Mouse (Mus musculus): ENCODE measurements around the gene Ceacam16. TPM values are rescaled to one million over a fixed set of nuclear protein-coding genes. Genes with fewer than 3 reads are reported as not detected.

Gene Ceacam16
- 0.09 TPM in 1 of 2 replicates, not detected in the other for polyA plus RNA-seq (2021; fragmentation: Nextera tagmentation)
- long read RNA-seq, experiment 1 = 0 reads
- long read RNA-seq, experiment 2 = 0 reads

GRCm38 (mm10) chr7:19861199-19861598 is at the start of gene Ceacam16:
Ceacam16 (minus strand) TSS chr7:19861299.

GRCm38 (mm10) chr7:19887849-19888248 is 26.8 kb upstream of the Ceacam16 start, which contains the start of gene Ceacam19:
Ceacam19 (minus strand) TSS chr7:19887965.

DNA sequence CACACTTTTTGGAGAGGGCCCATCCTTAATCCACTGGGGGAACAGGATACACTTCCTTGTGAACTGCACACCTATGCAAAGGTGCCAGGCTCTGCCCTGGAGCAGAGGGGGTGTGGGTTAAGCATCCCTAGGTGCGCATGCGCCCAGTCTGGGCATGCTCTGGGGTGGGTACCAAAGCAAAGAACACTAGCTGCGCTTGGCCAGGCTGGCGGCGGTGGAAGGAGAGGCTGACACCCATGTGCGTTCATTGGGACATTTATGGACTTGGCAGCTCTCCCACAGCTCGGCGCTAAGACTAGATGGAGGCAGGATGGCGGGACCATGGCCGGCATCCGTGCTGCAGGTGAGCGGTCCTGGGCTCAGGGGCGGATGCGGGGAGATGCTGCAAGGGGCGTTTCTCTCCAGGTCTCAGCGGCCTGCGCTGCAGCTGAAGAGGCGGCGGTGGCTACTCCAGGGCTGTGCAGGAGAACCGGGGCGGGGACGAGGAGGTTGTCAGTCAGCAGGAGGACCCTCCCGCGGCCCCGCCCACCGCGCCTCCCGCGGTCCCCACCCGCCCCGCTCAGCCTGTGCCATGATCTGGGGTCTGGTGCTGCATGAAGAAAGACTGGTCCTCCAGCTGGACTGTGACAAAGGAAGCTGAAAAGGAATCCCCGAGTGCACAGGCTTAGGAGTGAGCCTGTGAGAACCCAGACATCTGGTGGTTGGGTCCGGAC is 9.1 kb downstream of the Ceacam16 start, which contains the start of gene Gm19345:
TSS of gene Gm19345 (plus strand) at position 146 of the 713 bp plus-strand sequence.

GRCm38 (mm10) chr7:19822604-19823058 is 38.5 kb downstream of the Ceacam16 start, which contains the start of gene Bcl3:
Bcl3 (minus strand) TSS chr7:19822770.

Other genes with a start within 250 kb of the Ceacam16 start
- 5.7 and 8.2 TPM in 2 replicates for gene Relb, start 231.9 kb downstream of the Ceacam16 start, polyA plus RNA-seq (2021; fragmentation: Nextera tagmentation)
- 86.9 and 119 TPM in 2 replicates for gene Clptm1, start 196.3 kb downstream of the Ceacam16 start, polyA plus RNA-seq (2021; fragmentation: Nextera tagmentation)
- gene Apoc2, start 183.4 kb downstream of the Ceacam16 start, polyA plus RNA-seq (2021; fragmentation: Nextera tagmentation) = not detected in 2 replicates
- not detected in 2 replicates for gene Gm44805, start 179.9 kb downstream of the Ceacam16 start, polyA plus RNA-seq (2021; fragmentation: Nextera tagmentation)
- gene Apoc4, start 179.8 kb downstream of the Ceacam16 start, polyA plus RNA-seq (2021; fragmentation: Nextera tagmentation) = not detected in 2 replicates
- gene Apoc1, start 168.6 kb downstream of the Ceacam16 start, polyA plus RNA-seq (2021; fragmentation: Nextera tagmentation) = 1.7 and 5.7 TPM in 2 replicates
- gene Apoe, start 162.1 kb downstream of the Ceacam16 start, polyA plus RNA-seq (2021; fragmentation: Nextera tagmentation) = 7,501 and 8,830 TPM in 2 replicates
- 148 and 163 TPM in 2 replicates for gene Tomm40, start 145.9 kb downstream of the Ceacam16 start, polyA plus RNA-seq (2021; fragmentation: Nextera tagmentation)
- 5.5 and 5.7 TPM in 2 replicates for gene Nectin2, start 110.8 kb downstream of the Ceacam16 start, polyA plus RNA-seq (2021; fragmentation: Nextera tagmentation)
- gene Bcam, start 90.3 kb downstream of the Ceacam16 start, polyA plus RNA-seq (2021; fragmentation: Nextera tagmentation) = 6.3 and 14.9 TPM in 2 replicates
- gene Cblc, start 64.5 kb downstream of the Ceacam16 start, polyA plus RNA-seq (2021; fragmentation: Nextera tagmentation) = 0.18 TPM in 1 of 2 replicates, not detected in the other
- 0.25 and 0.68 TPM in 2 replicates for gene Bcl3, start 38.5 kb downstream of the Ceacam16 start, polyA plus RNA-seq (2021; fragmentation: Nextera tagmentation)
- gene Gm19345, start 9.3 kb downstream of the Ceacam16 start, polyA plus RNA-seq (2021; fragmentation: Nextera tagmentation) = 3.5 and 4.1 TPM in 2 replicates
- gene Ceacam19, start 26.7 kb upstream of the Ceacam16 start, polyA plus RNA-seq (2021; fragmentation: Nextera tagmentation) = not detected in 2 replicates
- 1.2 and 1.4 TPM in 2 replicates for gene Pvr, start 59.9 kb upstream of the Ceacam16 start, polyA plus RNA-seq (2021; fragmentation: Nextera tagmentation)
- not detected in 2 replicates for gene Igsf23, start 89.5 kb upstream of the Ceacam16 start, polyA plus RNA-seq (2021; fragmentation: Nextera tagmentation)
- 0.13 TPM in 1 of 2 replicates, not detected in the other for gene Ceacam20, start 104.1 kb upstream of the Ceacam16 start, polyA plus RNA-seq (2021; fragmentation: Nextera tagmentation)
- gene Nlrp9b, start 130.2 kb upstream of the Ceacam16 start, polyA plus RNA-seq (2021; fragmentation: Nextera tagmentation) = not detected in 2 replicates
- gene Vmn1r91, start 238.4 kb upstream of the Ceacam16 start, polyA plus RNA-seq (2021; fragmentation: Nextera tagmentation) = not detected in 2 replicates